Mouse (Mus musculus) forebrain, embryonic 16.5 days (tissue): ENCODE results near the gene Plpp1. TPM values are rescaled to one million over a fixed set of nuclear protein-coding genes. Genes with fewer than 3 reads are reported as not detected.

ENCODE experiments used
- ATAC-seq: fragments of 200-750 bp; cut with Nextera tagmentation; 2 replicates; pipeline ENCODE4 v1.8.0; 2017; ENCODE audit warnings: mild to moderate bottlenecking, moderate library complexity
- H3K27ac ChIP-seq: fragments of 300-500 bp; sonication (generic); 2 replicates; pipeline ENCODE4 v1.5.1; 2014; ENCODE audit warnings: low read length, control low read depth
- H3K27me3 ChIP-seq: fragments of 300-500 bp; sonication (generic); replicated peaks from 2 replicates; pipeline ENCODE4 v1.6.1; 2014; ENCODE audit warnings: low read length; ENCODE audit not compliant: control insufficient read depth, insufficient read depth
- H3K36me3 ChIP-seq: fragments of 300-500 bp; sonication (generic); 2 replicates; pipeline ENCODE4 v1.6.1; 2014; ENCODE audit not compliant: control insufficient read depth, insufficient read depth
- H3K4me1 ChIP-seq: fragments of 300-500 bp; sonication (generic); replicated peaks from 2 replicates; pipeline ENCODE4 v1.6.1; 2014; ENCODE audit warnings: low read length; ENCODE audit not compliant: control insufficient read depth, insufficient read depth
- H3K4me2 ChIP-seq: fragments of 300-500 bp; sonication (generic); 2 replicates; pipeline ENCODE4 v1.6.1; 2014; ENCODE audit warnings: mild to moderate bottlenecking, low read length, control low read depth
- H3K4me3 ChIP-seq: fragments of 300-500 bp; sonication (generic); replicated peaks from 2 replicates; pipeline ENCODE4 v1.5.1; 2014; ENCODE audit warnings: mild to moderate bottlenecking, low read length, control low read depth
- H3K9ac ChIP-seq: fragments of 300-500 bp; sonication (generic); replicated peaks from 2 replicates; pipeline ENCODE4 v1.6.1; 2014; ENCODE audit warnings: low read depth, low read length, control low read depth
- H3K9me3 ChIP-seq: fragments of 300-500 bp; sonication (generic); 2 replicates; pipeline ENCODE4 v1.6.1; 2016; ENCODE audit warnings: low read length; ENCODE audit not compliant: control insufficient read depth
- WGBS: fragments of 180-500 bp; shearing (Covaris S2); extraction: QIAGEN DNeasy Blood & Tissue Kit; methylation state at CpG from one replicate; pipeline ENCODE4 v1.1.7; 2014; 5-methylcytosine and 5-hydroxymethylcytosine counted together
- polyA plus RNA-seq: library from polyadenylated mRNA; unstranded; fragments of >200 nt; fragmentation: Nextera tagmentation; extraction: Ambion mirVana; gene quantifications from 2 replicates; pipeline ENCODE4 v1.2.1, GENCODE M21; 2015

Plpp1 gene
- polyA plus RNA-seq, 1 experiment from 2014 or later = 49.2 TPM

DNA sequence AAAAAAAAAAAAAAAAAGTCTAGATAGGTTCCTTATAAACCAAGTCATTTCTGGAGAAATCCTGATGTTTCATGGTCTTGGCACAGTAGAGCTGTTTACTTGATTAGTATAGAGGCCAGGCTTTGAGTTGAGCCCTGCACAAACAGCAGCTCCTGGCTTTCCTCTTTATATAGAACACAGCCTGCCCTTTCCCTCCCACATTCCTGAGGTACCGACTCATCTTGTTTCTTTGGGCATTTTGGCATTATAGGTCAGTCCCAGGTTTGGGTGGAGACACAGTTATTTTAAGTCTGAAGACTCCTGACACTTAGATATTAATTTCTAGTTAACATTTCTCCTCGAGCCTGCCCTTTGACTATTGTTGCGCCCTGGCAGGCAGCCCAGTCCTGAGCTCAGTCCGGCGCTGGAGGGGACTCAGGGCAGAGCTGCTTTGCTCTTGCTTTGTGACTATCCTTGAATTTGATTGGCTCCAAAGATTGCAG lies 61.3 kb downstream of the Plpp1 start:
- Histone ChIP-seq H3K9me3 (no peaks in the 10 kb centered on the region; the same call in 1 of the 2 replicates), H3K27me3 (no peaks in the 10 kb centered on the region), H3K36me3 (peaks cover 4% of the 10 kb centered on the region), H3K4me1 (no peaks in the 10 kb centered on the region), H3K27ac (no peak overlapping the region), H3K9ac (no peak overlapping the region), H3K4me2 (no peak overlapping the region), H3K4me3 (no peak overlapping the region)
- WGBS = 28% methylated on average over 5 of the region's 5 CpGs
- no peak for ATAC-seq

DNA sequence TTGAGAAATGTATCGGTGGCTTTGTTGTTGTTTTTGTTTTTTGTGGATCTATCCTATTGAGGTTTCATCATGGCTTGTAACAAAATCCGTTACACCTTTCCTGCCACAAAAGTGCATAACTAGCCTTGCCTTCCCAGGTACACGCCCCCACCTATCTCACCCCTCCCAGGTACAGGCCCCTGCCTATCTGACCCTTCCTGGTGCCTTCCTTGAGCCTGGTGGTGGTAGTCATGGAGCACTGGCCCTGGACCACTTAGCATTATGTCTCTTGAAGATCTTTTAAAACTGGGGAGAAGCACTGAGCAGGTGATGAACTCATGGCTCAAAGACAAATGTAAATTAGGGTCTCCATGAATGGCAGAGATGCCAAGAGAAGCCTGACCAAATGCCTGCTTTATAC lies 61.8 kb downstream of the Plpp1 start:
- H3K27me3 ChIP-seq = no peaks in the 10 kb centered on the region
- H3K27ac ChIP-seq = no peak overlapping the region
- H3K9me3 ChIP-seq = no peaks in the 10 kb centered on the region; the same call in 1 of the 2 replicates
- no peaks in the 10 kb centered on the region for H3K4me1 ChIP-seq
- no peak overlapping the region for H3K9ac ChIP-seq
- ATAC-seq = no peak
- H3K4me2 ChIP-seq = no peak overlapping the region
- H3K36me3 ChIP-seq = peaks cover 7% of the 10 kb centered on the region
- 71% methylated on average over 3 of the region's 3 CpGs for WGBS
- H3K4me3 ChIP-seq = no peak overlapping the region

DNA sequence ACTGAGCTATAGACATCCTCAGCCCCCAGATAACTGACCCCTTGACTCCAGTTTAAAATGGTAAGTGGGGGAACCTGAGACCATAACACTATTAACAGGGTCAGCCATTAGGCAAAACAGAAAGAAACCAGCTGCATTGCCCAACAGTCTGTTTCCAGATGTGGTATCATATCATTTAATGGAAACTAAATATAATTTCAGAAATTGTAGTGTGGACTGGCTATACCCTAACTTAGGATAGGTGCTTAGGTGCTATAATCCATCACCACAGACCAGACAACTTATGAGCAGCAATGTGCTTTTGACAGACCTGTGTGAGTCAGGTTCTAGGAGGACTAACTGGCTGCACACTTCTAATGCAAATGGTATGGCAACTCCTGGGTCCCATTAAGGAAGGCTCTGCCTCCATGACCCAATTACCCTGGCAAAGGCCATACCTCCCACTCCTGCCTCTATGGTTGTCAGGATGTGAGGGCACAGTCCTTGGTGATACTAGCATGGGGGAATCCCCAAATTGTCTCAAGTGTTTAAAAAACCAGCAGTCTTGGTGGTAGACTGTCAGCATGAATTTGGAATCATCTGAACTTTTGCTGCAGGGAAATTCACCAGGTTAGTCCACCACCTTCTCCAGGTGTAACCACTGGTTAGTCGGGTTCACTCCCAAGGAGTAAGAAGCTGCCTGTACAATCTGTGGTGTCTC lies 62.5 kb downstream of the Plpp1 start:
- no peak for ATAC-seq
- no peaks in the 10 kb centered on the region for H3K27me3 ChIP-seq
- whole genome bisulfite sequencing = 93% methylated on average over 1 of the region's 1 CpGs
- H3K4me2 ChIP-seq = no peak overlapping the region
- no peak overlapping the region for H3K4me3 ChIP-seq
- H3K9ac ChIP-seq = no peak overlapping the region
- no peak overlapping the region for H3K27ac ChIP-seq
- H3K36me3 ChIP-seq = peaks cover 15% of the 10 kb centered on the region
- no peaks in the 10 kb centered on the region for H3K4me1 ChIP-seq
- no peaks in the 10 kb centered on the region; the same call in 1 of the 2 replicates for H3K9me3 ChIP-seq

DNA sequence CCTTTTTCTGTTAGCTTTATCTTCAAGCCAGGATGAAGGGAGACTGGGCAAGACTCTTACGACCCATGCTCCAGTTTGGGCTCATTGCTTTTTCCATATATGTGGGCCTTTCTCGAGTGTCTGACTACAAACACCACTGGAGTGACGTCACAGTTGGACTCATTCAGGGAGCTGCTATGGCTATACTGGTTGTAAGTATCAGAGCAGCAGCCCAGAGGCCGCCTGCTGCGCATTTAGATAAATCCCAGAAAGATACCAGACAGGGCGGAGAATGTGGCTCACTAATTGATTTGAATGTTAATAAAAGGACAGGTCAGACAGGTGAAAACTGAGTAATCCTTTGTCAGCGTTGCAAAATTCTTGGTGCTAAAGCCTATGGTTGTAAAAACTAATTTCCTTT lies 66.2 kb downstream of the Plpp1 start:
- no peak for ATAC-seq
- no peak overlapping the region for H3K9ac ChIP-seq
- H3K36me3 ChIP-seq = peaks cover 24% of the 10 kb centered on the region
- no peaks in the 10 kb centered on the region for H3K4me1 ChIP-seq
- WGBS = 88% methylated on average over 7 of the region's 7 CpGs
- H3K4me3 ChIP-seq = no peak overlapping the region
- no peaks in the 10 kb centered on the region for H3K27me3 ChIP-seq
- no peak overlapping the region for H3K4me2 ChIP-seq
- H3K27ac ChIP-seq = no peak overlapping the region
- no peaks in the 10 kb centered on the region for H3K9me3 ChIP-seq

DNA sequence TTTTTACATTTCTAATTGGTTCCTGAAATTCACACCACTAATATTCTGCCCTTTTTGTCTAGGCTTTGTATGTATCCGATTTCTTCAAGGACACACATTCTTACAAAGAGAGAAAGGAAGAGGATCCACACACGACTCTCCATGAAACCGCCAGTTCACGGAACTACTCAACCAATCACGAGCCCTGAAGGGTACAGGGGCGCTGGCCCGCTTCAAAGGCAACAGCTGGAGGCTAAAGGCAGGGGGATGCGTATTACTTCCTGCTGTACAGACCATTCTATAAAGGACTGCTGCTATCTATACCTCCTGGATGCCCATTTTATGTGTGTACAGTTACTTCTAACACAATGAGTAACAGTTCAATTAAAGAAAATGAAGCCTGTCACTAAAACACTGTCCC lies 66.8 kb downstream of the Plpp1 start:
- no peak overlapping the region for H3K9ac ChIP-seq
- no peaks in the 10 kb centered on the region for H3K4me1 ChIP-seq
- H3K27ac ChIP-seq = no peak overlapping the region
- no peaks in the 10 kb centered on the region for H3K27me3 ChIP-seq
- H3K36me3 ChIP-seq = peaks cover 30% of the 10 kb centered on the region
- WGBS = 90% methylated on average over 8 of the region's 8 CpGs
- no peaks in the 10 kb centered on the region for H3K9me3 ChIP-seq
- H3K4me3 ChIP-seq = no peak overlapping the region
- no peak for ATAC-seq
- H3K4me2 ChIP-seq = no peak overlapping the region

DNA sequence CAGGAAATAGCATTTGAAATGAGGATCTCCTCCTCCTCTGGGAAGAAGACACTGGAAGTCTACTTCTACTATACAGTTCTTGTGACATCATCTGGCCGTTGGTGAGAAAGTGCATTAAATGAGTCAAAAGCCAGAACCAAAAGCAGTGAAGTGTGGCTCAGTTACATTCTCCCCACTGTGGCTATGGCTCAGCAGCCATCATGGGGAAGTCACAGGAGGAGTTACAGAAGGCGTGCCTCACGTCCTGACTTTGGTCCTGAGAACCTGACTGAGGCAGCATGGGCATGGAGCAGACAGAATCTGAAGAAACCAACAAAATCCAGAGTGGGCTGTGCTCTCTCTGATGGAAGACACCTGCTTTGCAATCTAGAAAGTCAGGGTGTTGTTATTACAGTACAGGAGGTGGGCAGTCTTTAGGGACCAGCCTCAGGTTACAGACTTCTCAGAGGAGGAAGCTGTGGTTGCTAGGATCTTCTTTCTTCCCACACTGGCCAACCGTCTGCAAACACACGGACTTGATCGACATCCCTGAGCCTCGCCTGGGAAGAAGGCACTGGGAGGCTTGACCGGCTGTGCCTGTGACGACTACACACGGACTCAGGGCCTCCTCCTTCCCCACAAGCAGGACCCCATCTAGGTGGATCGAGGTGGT lies 69.6 kb downstream of the Plpp1 start:
- Histone ChIP-seq H3K27me3 (no peaks in the 10 kb centered on the region), H3K27ac (no peak overlapping the region), H3K36me3 (peaks cover 39% of the 10 kb centered on the region), H3K9me3 (no peaks in the 10 kb centered on the region), H3K4me3 (no peak overlapping the region), H3K4me2 (no peak overlapping the region), H3K4me1 (no peaks in the 10 kb centered on the region), H3K9ac (no peak overlapping the region)
- 88% methylated on average over 11 of the region's 11 CpGs for WGBS
- no peak for ATAC-seq

DNA sequence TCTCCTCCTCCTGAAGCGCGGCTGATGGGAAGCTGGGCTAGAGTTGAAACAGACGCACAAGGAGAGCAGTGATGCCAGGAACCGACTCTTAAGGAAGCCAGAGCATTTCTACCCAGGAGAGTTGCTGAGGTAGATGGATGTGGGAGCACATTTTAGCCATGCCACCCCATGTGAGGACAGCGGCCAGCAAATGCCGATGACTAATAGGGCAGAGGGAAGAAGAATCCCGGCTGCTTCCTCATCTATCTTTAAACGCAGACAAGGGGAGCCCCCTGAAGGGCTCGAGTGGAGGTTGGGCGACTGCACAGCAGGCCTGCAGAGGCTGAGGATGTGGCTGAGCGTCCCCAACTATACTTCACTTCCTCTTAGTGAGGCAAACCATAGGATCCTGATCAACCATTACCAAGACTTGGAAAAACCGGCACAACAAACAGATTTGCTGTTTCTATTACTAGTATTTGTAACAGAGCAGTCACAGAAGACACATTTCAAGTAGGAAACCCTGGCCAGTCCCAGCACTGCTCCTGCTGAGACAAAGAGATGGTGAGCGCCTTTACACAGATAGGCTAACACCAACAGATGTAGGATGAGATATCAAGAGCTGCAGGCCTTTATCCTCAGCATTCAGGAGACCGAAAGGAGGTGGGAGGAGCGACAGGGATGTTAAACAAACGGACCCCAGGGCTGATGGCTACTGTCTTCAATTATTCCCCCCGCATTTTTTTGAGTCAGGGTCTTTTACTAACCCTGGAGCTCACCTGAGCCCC lies 71.1 kb downstream of the Plpp1 start:
- Histone ChIP-seq H3K4me2 (no peak overlapping the region), H3K36me3 (peaks cover 40% of the 10 kb centered on the region), H3K4me1 (no peaks in the 10 kb centered on the region), H3K9me3 (no peaks in the 10 kb centered on the region), H3K4me3 (no peak overlapping the region), H3K27ac (no peak overlapping the region), H3K27me3 (no peaks in the 10 kb centered on the region), H3K9ac (no peak overlapping the region)
- ATAC-seq = no peak
- WGBS = 86% methylated on average over 17 of the region's 17 CpGs

DNA sequence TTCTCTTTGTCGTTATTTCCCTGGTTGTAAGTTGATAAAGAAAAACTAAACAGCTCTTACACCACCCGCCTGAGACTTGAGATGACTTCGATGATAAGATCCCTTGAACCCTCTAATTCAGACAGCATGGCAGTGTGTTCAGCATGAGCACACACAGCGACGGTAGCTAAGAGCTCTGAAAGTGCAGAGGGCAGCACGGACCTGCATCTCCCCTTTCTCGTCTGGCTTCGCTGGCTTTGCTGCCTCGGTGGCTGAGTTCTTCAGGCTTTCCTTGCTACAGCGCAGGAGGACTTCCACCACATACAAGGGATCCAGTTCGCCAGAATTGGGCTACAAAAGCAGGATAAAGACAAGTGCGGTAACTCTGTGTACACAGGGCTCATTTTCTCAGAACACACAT lies 86.6 kb downstream of the Plpp1 start:
- no peak overlapping the region for H3K4me3 ChIP-seq
- H3K36me3 ChIP-seq = peaks cover 44% of the 10 kb centered on the region
- no peak overlapping the region for H3K9ac ChIP-seq
- WGBS = 94% methylated on average over 12 of the region's 12 CpGs
- no peak overlapping the region for H3K27ac ChIP-seq
- no peak for ATAC-seq
- H3K9me3 ChIP-seq = no peaks in the 10 kb centered on the region
- H3K4me1 ChIP-seq = no peaks in the 10 kb centered on the region
- no peaks in the 10 kb centered on the region for H3K27me3 ChIP-seq
- no peak overlapping the region for H3K4me2 ChIP-seq

DNA sequence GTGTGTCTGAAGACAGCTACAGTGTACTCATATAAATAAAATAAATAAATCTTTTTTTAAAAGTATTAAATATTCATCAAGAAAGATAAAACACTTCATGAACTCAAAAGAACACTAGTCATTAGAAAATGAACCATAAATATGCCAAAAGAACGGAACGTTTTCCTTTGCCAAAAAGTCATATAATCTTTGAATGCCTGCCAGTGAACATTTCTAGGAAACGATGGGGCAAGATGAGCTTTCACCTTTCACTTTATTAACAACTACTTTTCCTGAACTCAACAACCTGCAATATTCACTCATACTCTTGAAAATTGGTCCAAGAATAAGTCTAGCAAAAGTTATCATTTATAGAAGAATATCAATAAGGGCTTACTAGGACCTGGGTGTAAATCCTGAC lies 101.6 kb downstream of the Plpp1 start:
- H3K9ac ChIP-seq = no peak overlapping the region
- H3K4me2 ChIP-seq = no peak overlapping the region
- no peaks in the 10 kb centered on the region for H3K27me3 ChIP-seq
- no peak overlapping the region for H3K27ac ChIP-seq
- no peaks in the 10 kb centered on the region for H3K9me3 ChIP-seq
- H3K36me3 ChIP-seq = peaks cover 19% of the 10 kb centered on the region
- WGBS = 90% methylated on average over 3 of the region's 3 CpGs
- no peak overlapping the region for H3K4me3 ChIP-seq
- H3K4me1 ChIP-seq = no peaks in the 10 kb centered on the region
- ATAC-seq = no peak
